Mouse (Mus musculus) neural tube, embryonic 13.5 days (tissue): ENCODE data around the gene Gdi2. TPM values are rescaled to one million over a fixed set of nuclear protein-coding genes. Genes with fewer than 3 reads are reported as not detected.
A peak's percentile ranks its signal among the peaks of the same experiment; 100 is the strongest.

Experiments
- ATAC-seq: fragments of 200-750 bp; cut with Nextera tagmentation; 2 replicates; pipeline ENCODE4 v1.8.0; 2017; ENCODE audit warnings: low read depth, mild to moderate bottlenecking, moderate TSS enrichment, moderate library complexity
- H3K27ac ChIP-seq: fragments of 300-500 bp; sonication (generic); replicated peaks from 2 replicates; pipeline ENCODE4 v1.5.1; 2015; ENCODE audit warnings: moderate library complexity, mild to moderate bottlenecking, inconsistent platforms
- H3K27me3 ChIP-seq: fragments of 300-500 bp; sonication (generic); 2 replicates; pipeline ENCODE4 v1.6.1; 2015; ENCODE audit warnings: mild to moderate bottlenecking, inconsistent platforms
- H3K36me3 ChIP-seq: fragments of 300-500 bp; sonication (generic); 2 replicates; pipeline ENCODE4 v1.6.1; 2015; ENCODE audit warnings: mild to moderate bottlenecking, inconsistent platforms
- H3K4me1 ChIP-seq: fragments of 300-500 bp; sonication (generic); replicated peaks from 2 replicates; pipeline ENCODE4 v1.6.1; 2015; ENCODE audit warnings: inconsistent platforms
- H3K4me2 ChIP-seq: fragments of 300-500 bp; sonication (generic); 2 replicates; pipeline ENCODE4 v1.6.1; 2015; ENCODE audit warnings: inconsistent platforms, mild to moderate bottlenecking, moderate library complexity
- H3K4me3 ChIP-seq: fragments of 300-500 bp; sonication (generic); 2 replicates; pipeline ENCODE4 v1.5.1; 2015; ENCODE audit warnings: mild to moderate bottlenecking, inconsistent platforms
- H3K9ac ChIP-seq: fragments of 300-500 bp; sonication (generic); 2 replicates; pipeline ENCODE4 v1.6.1; 2015; ENCODE audit warnings: moderate library complexity, mild to moderate bottlenecking, inconsistent platforms
- H3K9me3 ChIP-seq: fragments of 300-500 bp; sonication (generic); 2 replicates; pipeline ENCODE4 v1.6.1; 2016; ENCODE audit warnings: inconsistent platforms
- WGBS: fragments of 180-500 bp; shearing (Covaris S2); methylation state at CpG from one replicate; pipeline ENCODE4 v1.1.7; 2015; 5-methylcytosine and 5-hydroxymethylcytosine counted together
- polyA plus RNA-seq: library from polyadenylated mRNA; unstranded; fragments of >200 nt; fragmentation: Nextera tagmentation; extraction: Ambion mirVana; gene quantifications from 2 replicates; pipeline ENCODE4 v1.2.1, GENCODE M21; 2015

Gene Gdi2
- polyA plus RNA-seq, 1 experiment from 2014 or later: 450 TPM

- H3K4me2 ChIP-seq: no peak overlapping the region
- H3K4me1 ChIP-seq: no peaks in the 10 kb centered on the region
- H3K27ac ChIP-seq: no peak overlapping the region
- no peaks in the 10 kb centered on the region for H3K9me3 ChIP-seq
- no peaks in the 10 kb centered on the region for H3K27me3 ChIP-seq
- peaks cover 75% of the 10 kb centered on the region for H3K36me3 ChIP-seq
- ATAC-seq: no peak
- H3K4me3 ChIP-seq: no peak overlapping the region
- H3K9ac ChIP-seq: no peak overlapping the region
- 84% methylated on average over 2 of the region's 2 CpGs for WGBS
Measured at GRCm38 (mm10) chr13:3563953-3564352, 26.1 kb downstream of the Gdi2 start.

GRCm38 (mm10) chr13:3590789-3591188, 52.9 kb downstream of the Gdi2 start:
- Histone ChIP-seq H3K36me3 (peaks cover 62% of the 10 kb centered on the region), H3K4me1 (no peaks in the 10 kb centered on the region), H3K9me3 (no peaks in the 10 kb centered on the region), H3K27ac (no peak overlapping the region), H3K4me2 (no peak overlapping the region), H3K9ac (no peak overlapping the region), H3K27me3 (no peaks in the 10 kb centered on the region), H3K4me3 (no peak overlapping the region)
- WGBS: 86% methylated on average over 3 of the region's 3 CpGs
- ATAC-seq: no peak

- Histone ChIP-seq H3K27me3 (no peaks in the 10 kb centered on the region), H3K9ac (no peak overlapping the region), H3K4me1 (no peaks in the 10 kb centered on the region), H3K4me3 (no peak overlapping the region), H3K27ac (no peak overlapping the region), H3K4me2 (no peak overlapping the region), H3K36me3 (peaks cover 71% of the 10 kb centered on the region), H3K9me3 (no peaks in the 10 kb centered on the region)
- ATAC-seq: no peak
- 87% methylated on average over 1 of the region's 1 CpGs for WGBS
Measured at GRCm38 (mm10) chr13:3594311-3594710, 56.4 kb downstream of the Gdi2 start.

GRCm38 (mm10) chr13:3596232-3596631, 58.4 kb downstream of the Gdi2 start:
- Histone ChIP-seq H3K36me3 (peaks cover 62% of the 10 kb centered on the region), H3K4me3 (no peak overlapping the region), H3K9me3 (no peaks in the 10 kb centered on the region), H3K27ac (no peak overlapping the region), H3K4me2 (no peak overlapping the region), H3K9ac (no peak overlapping the region), H3K27me3 (no peaks in the 10 kb centered on the region), H3K4me1 (no peaks in the 10 kb centered on the region)
- no peak for ATAC-seq
- WGBS: 94% methylated on average over 6 of the region's 6 CpGs

GRCm38 (mm10) chr13:3609780-3610117, 71.9 kb downstream of the Gdi2 start:
- no peaks in the 10 kb centered on the region for H3K36me3 ChIP-seq
- peak overlapping the region; percentile 99 for H3K4me3 ChIP-seq
- peak overlapping the region; percentile 87 for H3K4me2 ChIP-seq
- peak overlapping the region; percentile 90 for H3K9ac ChIP-seq
- 27% methylated on average over 8 of the region's 8 CpGs for whole genome bisulfite sequencing
- no peak for ATAC-seq
- no peaks in the 10 kb centered on the region for H3K9me3 ChIP-seq
- peaks cover 15% of the 10 kb centered on the region for H3K27me3 ChIP-seq
- H3K4me1 ChIP-seq: peaks cover 12% of the 10 kb centered on the region
- no peak overlapping the region for H3K27ac ChIP-seq

- H3K9me3 ChIP-seq: no peaks in the 10 kb centered on the region
- H3K9ac ChIP-seq: peak overlapping the region; percentile 90
- peak overlapping the region; percentile 87 for H3K4me2 ChIP-seq
- H3K4me1 ChIP-seq: peaks cover 12% of the 10 kb centered on the region
- H3K36me3 ChIP-seq: no peaks in the 10 kb centered on the region
- ATAC-seq: peak; percentile 67
- peak overlapping the region; percentile 91 for H3K27ac ChIP-seq
- peak overlapping the region; percentile 99 for H3K4me3 ChIP-seq
- under 1% methylated on average over 49 of the region's 50 CpGs for WGBS
- peaks cover 15% of the 10 kb centered on the region for H3K27me3 ChIP-seq
Measured at GRCm38 (mm10) chr13:3610118-3610794, 72.4 kb downstream of the Gdi2 start.

- WGBS: under 1% methylated on average over 58 of the region's 58 CpGs
- H3K36me3 ChIP-seq: no peaks in the 10 kb centered on the region
- H3K4me2 ChIP-seq: peak within 1 kb of the TSS; percentile 87
- H3K27ac ChIP-seq: peak within 1 kb of the TSS; percentile 91
- H3K4me3 ChIP-seq: peak within 1 kb of the TSS; percentile 99
- H3K27me3 ChIP-seq: peaks cover 15% of the 10 kb centered on the region
- H3K4me1 ChIP-seq: peaks cover 12% of the 10 kb centered on the region
- peak; percentile 99 for ATAC-seq
- H3K9me3 ChIP-seq: no peaks in the 10 kb centered on the region
- peak within 1 kb of the TSS; percentile 90 for H3K9ac ChIP-seq
Measured at GRCm38 (mm10) chr13:3610795-3611438, 73.1 kb downstream of the Gdi2 start, which contains the start of gene Fam208b. TSS of gene Fam208b (minus strand) at chr13:3611108.

Other genes starting within 250 kb of the Gdi2 start
- gene Fam208b, start 73.0 kb downstream of the Gdi2 start, polyA plus RNA-seq: 15.3 and 17.3 TPM in 2 replicates
- 12.2 and 14.9 TPM in 2 replicates for gene Asb13, start 96.0 kb downstream of the Gdi2 start, polyA plus RNA-seq